Mouse (Mus musculus) adrenal gland, postnatal 36 days (tissue): Measurements from ENCODE around the gene Gm13040. TPM values are rescaled to one million over a fixed set of nuclear protein-coding genes. Genes with fewer than 3 reads are reported as not detected.
"Not testable (repeated sequence)": the region's sequence is repeated elsewhere in the genome, so short reads cannot be mapped to it uniquely, and the experiment has no call there.

ENCODE experiments used
- DNase-seq, 2 experiments: peaks; one replicate each; pipeline ENCODE4 v3.0.0; 2021; ENCODE audit warnings: mixed read lengths in 1 of 2
- long read RNA-seq, 2 experiments: library from polyadenylated mRNA; stranded (forward); transcript quantifications; one replicate each; pipeline ENCODE4 v2.0.0; 2021; ENCODE audit warnings: borderline sequencing depth in 2 of 2
- total RNA-seq, 2 experiments: library from RNA; stranded (reverse); gene quantifications; 2 replicates each; pipeline ENCODE4 v1.2.3; 2021

Gene Gm13040
- not detected for total RNA-seq
- long read RNA-seq, experiment 1 = 0 reads
- long read RNA-seq, experiment 2 = 0 reads

- not testable (repeated sequence) for DNase-seq
Observed at GRCm38 (mm10) chr4:143535654-143536053, at the start of gene Gm13040. TSS of gene Gm13040 (plus strand) at chr4:143535954.

- DNase-seq = no peak
Observed at GRCm38 (mm10) chr4:143511043-143511442, 24.7 kb upstream of the Gm13040 start, which contains the start of gene Gm13043. TSS of gene Gm13043 (plus strand) at chr4:143511343.

- DNase-seq = not testable (repeated sequence)
Observed at GRCm38 (mm10) chr4:143551400-143551799, 15.6 kb downstream of the Gm13040 start, which contains the start of the genes BC080695 and Gm13057. TSS of gene BC080695 (plus strand) at chr4:143551700. TSS of gene Gm13057 (plus strand) at chr4:143551709.

Other genes starting within 250 kb of the Gm13040 start
- 1 to 10 TPM; 5.1 to 7.4 TPM for gene Pdpn, start 236.4 kb upstream of the Gm13040 start, total RNA-seq
- under 1 TPM in 1 of 2 experiments, not detected in 1; 0.26 TPM for gene Lrrc38, start 186.2 kb upstream of the Gm13040 start, total RNA-seq
- not detected for gene Pramel1, start 141.5 kb upstream of the Gm13040 start, total RNA-seq
- gene Pramef8, start 123.5 kb upstream of the Gm13040 start, total RNA-seq = 10 to 100 TPM; 11.5 to 12.3 TPM
- not detected for gene Oog4, start 85.6 kb upstream of the Gm13040 start, total RNA-seq
- gene Gm13043, start 24.6 kb upstream of the Gm13040 start, total RNA-seq = not detected
- not detected for gene BC080695, start 15.7 kb downstream of the Gm13040 start, total RNA-seq
- not detected for gene Gm13057, start 15.8 kb downstream of the Gm13040 start, total RNA-seq
- not detected for gene Gm13083, start 79.0 kb downstream of the Gm13040 start, total RNA-seq
- gene Gm13088, start 121.3 kb downstream of the Gm13040 start, total RNA-seq = not detected
- gene Gm13089, start 166.8 kb downstream of the Gm13040 start, total RNA-seq = not detected
- gene Gm13078, start 183.5 kb downstream of the Gm13040 start, total RNA-seq = not detected